Mouse (Mus musculus) stomach, postnatal 0 days (tissue): ENCODE results near the gene Spaar.

ENCODE experiments used
- CTCF ChIP-seq: IDR thresholded peaks from 2 replicates; pipeline ENCODE4 v1.5.1; 2016; ENCODE audit warnings: antibody characterized with exemption, low read depth, mild to moderate bottlenecking, moderate library complexity
- EP300 ChIP-seq: optimal IDR thresholded peaks from 2 replicates; pipeline ENCODE3; 2016; ENCODE audit warnings: antibody characterized with exemption

- TF ChIP-seq CTCF, result peak; percentile 37
- no peak for TF ChIP-seq EP300
These were observed 31.5 kb downstream of the Spaar start for GRCm38 (mm10) chr4:43761336-43761735.
